Mouse (Mus musculus) E14TG2a.4 (cell line): Measurements from ENCODE around the gene Steap4.

ENCODE experiments used
- H3K27me3 ChIP-seq: 2 replicates; pipeline ENCODE4 v1.6.1; 2014; ENCODE audit warnings: low read length, control low read depth; ENCODE audit not compliant: insufficient read depth
- H3K36me3 ChIP-seq: 2 replicates; pipeline ENCODE4 v1.6.1; 2014; ENCODE audit warnings: low read length, control low read depth; ENCODE audit not compliant: insufficient read depth
- H3K4me1 ChIP-seq: replicated peaks from 2 replicates; pipeline ENCODE4 v1.6.1; 2014; ENCODE audit warnings: low read depth, low read length, control low read depth
- H3K4me3 ChIP-seq: replicated peaks from 2 replicates; pipeline ENCODE4 v1.5.1; 2014; ENCODE audit warnings: mild to moderate bottlenecking, low read length
- H3K9me3 ChIP-seq: 2 replicates; pipeline ENCODE4 v1.6.1; 2014; ENCODE audit warnings: low read length, control low read depth
- CTCF ChIP-seq: conservative IDR thresholded peaks from 2 replicates; pipeline ENCODE4 v1.5.1; 2014; ENCODE audit warnings: low read length
- NANOG ChIP-seq: IDR thresholded peaks from 2 replicates; pipeline ENCODE4 v1.6.1; 2014; ENCODE audit warnings: borderline replicate concordance, low read length, mixed read lengths
- POU5F1 ChIP-seq: IDR thresholded peaks from 2 replicates; pipeline ENCODE4 v1.6.1; 2014; ENCODE audit warnings: low read length, borderline replicate concordance

Gene Steap4

GRCm38 (mm10) chr5:7997086-7997485 lies 36.8 kb downstream of the Steap4 start:
- Histone ChIP-seq H3K4me1 (no peaks in the 10 kb centered on the region), H3K4me3 (no peak overlapping the region), H3K27me3 (no peaks in the 10 kb centered on the region), H3K9me3 (peaks cover 14% of the 10 kb centered on the region), H3K36me3 (no peaks in the 10 kb centered on the region)
- TF ChIP-seq NANOG: no peak
- TF ChIP-seq POU5F1: no peak
- no peak for TF ChIP-seq CTCF

- TF ChIP-seq CTCF (no peak), POU5F1 (no peak), NANOG (no peak)
- no peaks in the 10 kb centered on the region for H3K27me3 ChIP-seq
- no peaks in the 10 kb centered on the region for H3K36me3 ChIP-seq
- H3K4me3 ChIP-seq: no peak overlapping the region
- peaks cover 19% of the 10 kb centered on the region for H3K9me3 ChIP-seq
- H3K4me1 ChIP-seq: no peaks in the 10 kb centered on the region
These were observed 40.2 kb downstream of the Steap4 start for GRCm38 (mm10) chr5:8000466-8000865.

GRCm38 (mm10) chr5:8002827-8003226 lies 42.6 kb downstream of the Steap4 start:
- Histone ChIP-seq H3K4me1 (no peaks in the 10 kb centered on the region), H3K36me3 (no peaks in the 10 kb centered on the region), H3K4me3 (no peak overlapping the region), H3K9me3 (peaks cover 19% of the 10 kb centered on the region), H3K27me3 (no peaks in the 10 kb centered on the region)
- TF ChIP-seq CTCF (no peak), NANOG (no peak), POU5F1 (no peak)

GRCm38 (mm10) chr5:8013276-8013675 lies 53.0 kb downstream of the Steap4 start:
- H3K4me3 ChIP-seq: no peak overlapping the region
- H3K4me1 ChIP-seq: no peaks in the 10 kb centered on the region
- no peaks in the 10 kb centered on the region for H3K27me3 ChIP-seq
- peaks cover 28% of the 10 kb centered on the region for H3K9me3 ChIP-seq
- TF ChIP-seq POU5F1 (no peak), CTCF (no peak), NANOG (no peak)
- H3K36me3 ChIP-seq: no peaks in the 10 kb centered on the region
